Mouse (Mus musculus): ENCODE results near the gene Cmtm3. TPM values are rescaled to one million over a fixed set of nuclear protein-coding genes. Genes with fewer than 3 reads are reported as not detected.

The Cmtm3 gene
- total RNA-seq, 4 experiments from 2014 or later = 10.1 to 18.4 (median 12.6) TPM

GRCm38 (mm10) chr8:104380269-104380668 is 41.1 kb downstream of the Cmtm3 start:
- no peak for DNase-seq (ENCODE audit: low spot score in 2 of 2)

GRCm38 (mm10) chr8:104380961-104381411 is 41.8 kb downstream of the Cmtm3 start:
- no peak for DNase-seq (ENCODE audit: low spot score in 2 of 2)

GRCm38 (mm10) chr8:104383296-104383695 is 44.1 kb downstream of the Cmtm3 start:
- no peak for DNase-seq (ENCODE audit: low spot score in 2 of 2)

- DNase-seq (ENCODE audit: low spot score in 2 of 2) = no peak
These were observed 44.8 kb downstream of the Cmtm3 start for GRCm38 (mm10) chr8:104383977-104384376.

GRCm38 (mm10) chr8:104386693-104387092 is 47.5 kb downstream of the Cmtm3 start:
- DNase-seq (ENCODE audit: low spot score in 2 of 2) = no peak

GRCm38 (mm10) chr8:104387501-104387900 is 48.3 kb downstream of the Cmtm3 start:
- no peak for DNase-seq (ENCODE audit: low spot score in 2 of 2)

- DNase-seq (ENCODE audit: low spot score in 2 of 2) = no peak
These were observed 48.8 kb downstream of the Cmtm3 start for GRCm38 (mm10) chr8:104387980-104388379.

- no peak for DNase-seq (ENCODE audit: low spot score in 2 of 2)
These were observed 51.0 kb downstream of the Cmtm3 start for GRCm38 (mm10) chr8:104390245-104390644.

GRCm38 (mm10) chr8:104393139-104393538 is 53.9 kb downstream of the Cmtm3 start:
- no peak for DNase-seq (ENCODE audit: low spot score in 2 of 2)

- no peak for DNase-seq (ENCODE audit: low spot score in 2 of 2)
These were observed 54.6 kb downstream of the Cmtm3 start for GRCm38 (mm10) chr8:104393767-104394166.

GRCm38 (mm10) chr8:104394801-104395702 is 55.8 kb downstream of the Cmtm3 start:
- peak in 1 of 2 experiments; percentile 32 for DNase-seq (ENCODE audit: low spot score in 2 of 2)

GRCm38 (mm10) chr8:104395703-104396357 is 56.6 kb downstream of the Cmtm3 start, which contains the start of gene Cmtm4:
Gene Cmtm4 (minus strand): TSS chr8:104395807.
- DNase-seq (ENCODE audit: low spot score in 2 of 2) = no peak

Other genes starting within 250 kb of the Cmtm3 start
- 10 to 100 TPM in 3 of 4 experiments, 1 to 10 TPM in 1; 8.4 to 13.3 (median 11.6) TPM for gene Cdh5, start 237.8 kb upstream of the Cmtm3 start, total RNA-seq (2022)
- 10 to 100 TPM in 2 of 4 experiments, 1 to 10 TPM in 2; 8.6 to 11.1 (median 9.9) TPM for gene Bean1, start 169.0 kb upstream of the Cmtm3 start, total RNA-seq (2022)
- gene Tk2, start 90.9 kb upstream of the Cmtm3 start, total RNA-seq (2022) = 10 to 100 TPM; 47.7 to 50.0 (median 49.9) TPM
- gene Cklf, start 88.5 kb upstream of the Cmtm3 start, total RNA-seq (2022) = 1 to 10 TPM; 3.7 to 7.9 (median 5.2) TPM
- not detected for gene Cmtm2a, start 46.2 kb upstream of the Cmtm3 start, total RNA-seq (2022)
- not detected for gene Gm45711, start 29.3 kb upstream of the Cmtm3 start, total RNA-seq (2022)
- gene Cmtm1, start 29.3 kb upstream of the Cmtm3 start, total RNA-seq (2022) = not detected
- not detected for gene Gm11020, start 17.8 kb upstream of the Cmtm3 start, total RNA-seq (2022)
- not detected for gene Cmtm2b, start 17.2 kb upstream of the Cmtm3 start, total RNA-seq (2022)
- gene Cmtm4, start 56.4 kb downstream of the Cmtm3 start, total RNA-seq (2022) = 10 to 100 TPM; 73.0 to 80.9 (median 75.9) TPM
- 100 to 1,000 TPM; 254 to 332 (median 270) TPM for gene Dync1li2, start 103.6 kb downstream of the Cmtm3 start, total RNA-seq (2022)
- 1 to 10 TPM; 1.8 to 2.4 (median 2.1) TPM for gene Terb1, start 170.5 kb downstream of the Cmtm3 start, total RNA-seq (2022)
- 10 to 100 TPM; 48.5 to 59.2 (median 55.1) TPM for gene Nae1, start 195.2 kb downstream of the Cmtm3 start, total RNA-seq (2022)
- gene Car7, start 195.3 kb downstream of the Cmtm3 start, total RNA-seq (2022) = 10 to 100 TPM; 22.8 to 28.3 (median 26.8) TPM